Mouse (Mus musculus): ENCODE data around the gene Olfr609. TPM values are rescaled to one million over a fixed set of nuclear protein-coding genes. Genes with fewer than 3 reads are reported as not detected.
"Not testable (repeated sequence)": the region's sequence is repeated elsewhere in the genome, so short reads cannot be mapped to it uniquely, and the experiment has no call there.

Olfr609 gene
- not detected in 2 replicates for polyA plus RNA-seq (2015; fragmentation: Nextera tagmentation; extraction: Ambion mirVana)

GRCm38 (mm10) chr7:103497962-103498361 lies at the start of gene Olfr609:
Gene Olfr609, minus strand, starts transcription at chr7:103498062.
- DNase-seq (ENCODE audit: low spot score): no peak

GRCm38 (mm10) chr7:103542617-103543016 lies 44.8 kb upstream of the Olfr609 start, which contains the start of gene Olfr612:
Gene Olfr612, minus strand, starts transcription at chr7:103542717.
- not testable (repeated sequence) for DNase-seq (ENCODE audit: low spot score)

GRCm38 (mm10) chr7:103520746-103521145 lies 22.9 kb upstream of the Olfr609 start, which contains the start of gene Olfr611:
Gene Olfr611, minus strand, starts transcription at chr7:103520846.
- not testable (repeated sequence) for DNase-seq (ENCODE audit: low spot score)

- DNase-seq (ENCODE audit: low spot score): no peak
Observed at GRCm38 (mm10) chr7:103512022-103512421, 14.2 kb upstream of the Olfr609 start, which contains the start of gene Olfr610. Gene Olfr610, minus strand, starts transcription at chr7:103512122.

- not testable (repeated sequence) for DNase-seq (ENCODE audit: low spot score)
Observed at GRCm38 (mm10) chr7:103477106-103477505, 20.8 kb downstream of the Olfr609 start.

GRCm38 (mm10) chr7:103469577-103469976 lies 28.3 kb downstream of the Olfr609 start, which contains the start of gene Olfr608:
Gene Olfr608, plus strand, starts transcription at chr7:103469877.
- DNase-seq (ENCODE audit: low spot score): no peak

- DNase-seq (ENCODE audit: low spot score): no peak
Observed at GRCm38 (mm10) chr7:103460590-103460989, 37.3 kb downstream of the Olfr609 start.

GRCm38 (mm10) chr7:103448746-103449145 lies 49.1 kb downstream of the Olfr609 start, which contains the start of gene Olfr606:
Gene Olfr606, plus strand, starts transcription at chr7:103449046.
- no peak for DNase-seq (ENCODE audit: low spot score)

GRCm38 (mm10) chr7:103445339-103445738 lies 52.5 kb downstream of the Olfr609 start, which contains the start of gene Olfr605:
Gene Olfr605, minus strand, starts transcription at chr7:103445439.
- DNase-seq (ENCODE audit: low spot score): no peak

Other genes starting within 250 kb of the Olfr609 start
- gene Usp17ld, start 245.6 kb downstream of the Olfr609 start, polyA plus RNA-seq (2015; fragmentation: Nextera tagmentation; extraction: Ambion mirVana): not detected in 2 replicates
- gene Olfr596, start 192.4 kb downstream of the Olfr609 start, polyA plus RNA-seq (2015; fragmentation: Nextera tagmentation; extraction: Ambion mirVana): not detected in 2 replicates
- not detected in 2 replicates for gene Olfr597, start 181.7 kb downstream of the Olfr609 start, polyA plus RNA-seq (2015; fragmentation: Nextera tagmentation; extraction: Ambion mirVana)
- not detected in 2 replicates for gene Olfr598, start 174.5 kb downstream of the Olfr609 start, polyA plus RNA-seq (2015; fragmentation: Nextera tagmentation; extraction: Ambion mirVana)
- not detected in 2 replicates for gene Olfr599, start 162.1 kb downstream of the Olfr609 start, polyA plus RNA-seq (2015; fragmentation: Nextera tagmentation; extraction: Ambion mirVana)
- gene Olfr600, start 148.4 kb downstream of the Olfr609 start, polyA plus RNA-seq (2015; fragmentation: Nextera tagmentation; extraction: Ambion mirVana): not detected in 2 replicates
- gene Olfr601, start 135.4 kb downstream of the Olfr609 start, polyA plus RNA-seq (2015; fragmentation: Nextera tagmentation; extraction: Ambion mirVana): not detected in 2 replicates
- not detected in 2 replicates for gene Olfr603, start 111.9 kb downstream of the Olfr609 start, polyA plus RNA-seq (2015; fragmentation: Nextera tagmentation; extraction: Ambion mirVana)
- not detected in 2 replicates for gene Usp17lc, start 83.0 kb downstream of the Olfr609 start, polyA plus RNA-seq (2015; fragmentation: Nextera tagmentation; extraction: Ambion mirVana)
- gene Olfr605, start 52.6 kb downstream of the Olfr609 start, polyA plus RNA-seq (2015; fragmentation: Nextera tagmentation; extraction: Ambion mirVana): not detected in 2 replicates
- not detected in 2 replicates for gene Olfr606, start 49.0 kb downstream of the Olfr609 start, polyA plus RNA-seq (2015; fragmentation: Nextera tagmentation; extraction: Ambion mirVana)
- gene Olfr607, start 33.9 kb downstream of the Olfr609 start, polyA plus RNA-seq (2015; fragmentation: Nextera tagmentation; extraction: Ambion mirVana): not detected in 2 replicates
- gene Olfr608, start 28.2 kb downstream of the Olfr609 start, polyA plus RNA-seq (2015; fragmentation: Nextera tagmentation; extraction: Ambion mirVana): not detected in 2 replicates
- not detected in 2 replicates for gene Olfr610, start 14.1 kb upstream of the Olfr609 start, polyA plus RNA-seq (2015; fragmentation: Nextera tagmentation; extraction: Ambion mirVana)
- not detected in 2 replicates for gene Olfr611, start 22.8 kb upstream of the Olfr609 start, polyA plus RNA-seq (2015; fragmentation: Nextera tagmentation; extraction: Ambion mirVana)
- gene Olfr612, start 44.7 kb upstream of the Olfr609 start, polyA plus RNA-seq (2015; fragmentation: Nextera tagmentation; extraction: Ambion mirVana): not detected in 2 replicates
- gene Olfr613, start 50.0 kb upstream of the Olfr609 start, polyA plus RNA-seq (2015; fragmentation: Nextera tagmentation; extraction: Ambion mirVana): not detected in 2 replicates
- gene Olfr615, start 58.0 kb upstream of the Olfr609 start, polyA plus RNA-seq (2015; fragmentation: Nextera tagmentation; extraction: Ambion mirVana): not detected in 2 replicates
- gene Olfr616, start 71.1 kb upstream of the Olfr609 start, polyA plus RNA-seq (2015; fragmentation: Nextera tagmentation; extraction: Ambion mirVana): not detected in 2 replicates
- gene Olfr617, start 75.0 kb upstream of the Olfr609 start, polyA plus RNA-seq (2015; fragmentation: Nextera tagmentation; extraction: Ambion mirVana): not detected in 2 replicates
- gene Olfr618, start 92.0 kb upstream of the Olfr609 start, polyA plus RNA-seq (2015; fragmentation: Nextera tagmentation; extraction: Ambion mirVana): not detected in 2 replicates
- not detected in 2 replicates for gene Olfr619, start 102.5 kb upstream of the Olfr609 start, polyA plus RNA-seq (2015; fragmentation: Nextera tagmentation; extraction: Ambion mirVana)
- not detected in 2 replicates for gene Olfr620, start 114.5 kb upstream of the Olfr609 start, polyA plus RNA-seq (2015; fragmentation: Nextera tagmentation; extraction: Ambion mirVana)
- gene Olfr622, start 144.6 kb upstream of the Olfr609 start, polyA plus RNA-seq (2015; fragmentation: Nextera tagmentation; extraction: Ambion mirVana): not detected in 2 replicates
- gene Olfr623, start 165.6 kb upstream of the Olfr609 start, polyA plus RNA-seq (2015; fragmentation: Nextera tagmentation; extraction: Ambion mirVana): not detected in 2 replicates
- gene Olfr624, start 173.1 kb upstream of the Olfr609 start, polyA plus RNA-seq (2015; fragmentation: Nextera tagmentation; extraction: Ambion mirVana): not detected in 2 replicates
- not detected in 2 replicates for gene Olfr625-ps1, start 184.7 kb upstream of the Olfr609 start, polyA plus RNA-seq (2015; fragmentation: Nextera tagmentation; extraction: Ambion mirVana)
- not detected in 2 replicates for gene Olfr243, start 216.6 kb upstream of the Olfr609 start, polyA plus RNA-seq (2015; fragmentation: Nextera tagmentation; extraction: Ambion mirVana)
- gene Olfr628, start 232.3 kb upstream of the Olfr609 start, polyA plus RNA-seq (2015; fragmentation: Nextera tagmentation; extraction: Ambion mirVana): not detected in 2 replicates
- gene Olfr629, start 246.9 kb upstream of the Olfr609 start, polyA plus RNA-seq (2015; fragmentation: Nextera tagmentation; extraction: Ambion mirVana): not detected in 2 replicates

Measured in thymus, postnatal 0 days (tissue).